Mouse (Mus musculus) embryo, embryonic 10 days (tissue): Measurements from ENCODE around the gene Tyw1.

Source experiments
- DNase-seq: peaks from one replicate; pipeline ENCODE4 v3.0.0-alpha.2; 2015; ENCODE audit warnings: low spot score

Tyw1 gene

DNA sequence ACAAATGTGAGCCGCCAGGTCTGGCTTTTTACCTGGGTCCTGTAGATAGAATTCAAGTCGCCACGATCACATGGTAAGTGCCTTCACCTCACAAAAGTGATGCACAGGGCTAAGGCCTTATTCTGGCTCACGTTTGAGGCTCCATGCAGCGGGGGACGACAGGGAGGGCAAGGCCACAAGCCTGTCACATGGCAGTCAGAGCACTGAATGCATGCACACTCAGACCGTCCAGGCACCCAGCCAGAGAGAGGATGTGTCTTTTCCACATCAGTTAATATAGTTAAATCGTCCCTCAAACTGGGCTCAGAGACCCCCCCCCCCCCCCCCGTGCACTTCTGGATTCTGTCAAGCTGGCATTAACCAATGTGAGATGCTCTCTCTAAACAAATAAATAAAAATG is 60.9 kb downstream of the Tyw1 start:
- no peak for DNase-seq

- DNase-seq: no peak
Measured at GRCm38 (mm10) chr5:130319783-130320182, 64.4 kb downstream of the Tyw1 start.

GRCm38 (mm10) chr5:130320485-130320884 is 65.1 kb downstream of the Tyw1 start:
- peak; percentile 25 for DNase-seq

GRCm38 (mm10) chr5:130325486-130325885 is 70.1 kb downstream of the Tyw1 start:
- no peak for DNase-seq

DNA sequence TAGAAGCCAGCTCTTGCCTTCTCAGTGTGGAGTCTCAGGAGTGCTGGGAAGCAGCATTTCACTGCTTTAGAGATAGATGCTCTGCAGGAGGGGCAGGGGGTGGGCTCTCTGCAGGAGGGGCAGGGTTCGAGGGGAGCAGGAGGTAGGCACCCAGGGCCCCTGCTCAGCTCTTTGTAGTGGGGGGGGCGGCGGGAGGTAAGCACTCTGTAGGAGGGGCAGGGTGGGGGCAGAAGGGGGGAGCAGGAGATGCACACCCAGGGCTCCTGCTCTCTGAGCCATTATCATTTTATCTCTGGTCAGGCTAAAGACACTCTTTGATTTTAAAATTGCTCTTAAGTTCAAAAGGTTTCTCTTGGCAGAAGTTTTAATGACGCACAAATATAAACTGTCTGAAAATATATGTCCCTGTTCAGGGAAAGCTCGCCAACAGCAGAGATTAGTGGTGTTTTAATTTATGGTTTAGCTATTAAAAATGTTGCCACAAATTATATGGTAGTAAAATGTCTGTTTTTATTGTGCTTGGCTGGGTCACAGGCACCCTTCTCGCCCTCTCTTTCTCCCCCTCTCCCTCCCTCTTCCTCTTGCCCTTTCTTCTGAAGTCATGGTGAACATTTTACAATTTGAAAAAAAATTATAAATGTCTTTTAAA is 72.3 kb downstream of the Tyw1 start:
- DNase-seq: no peak

DNA sequence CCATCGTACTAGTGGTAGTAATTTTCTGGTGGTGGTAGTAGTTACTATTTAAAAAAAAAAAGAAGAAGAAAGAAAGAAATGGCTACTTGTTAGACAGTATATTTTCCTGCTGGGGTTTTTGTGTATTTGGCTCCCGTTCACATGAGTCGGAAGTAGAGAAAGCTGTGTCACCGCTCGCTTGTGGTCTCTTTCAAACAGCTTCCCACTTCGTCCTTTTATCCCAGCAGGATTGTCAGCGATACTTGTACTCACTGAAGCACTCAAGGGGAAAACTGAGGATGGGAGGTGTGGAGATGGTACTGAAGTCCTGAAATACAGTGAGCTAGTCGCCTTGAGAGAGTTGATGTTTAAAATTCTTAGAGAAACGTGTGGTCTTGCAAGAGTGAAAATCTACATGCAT is 72.9 kb downstream of the Tyw1 start:
- no peak for DNase-seq

GRCm38 (mm10) chr5:130329889-130330288 is 74.5 kb downstream of the Tyw1 start:
- DNase-seq: no peak

GRCm38 (mm10) chr5:130330801-130331200 is 75.4 kb downstream of the Tyw1 start:
- no peak for DNase-seq

DNA sequence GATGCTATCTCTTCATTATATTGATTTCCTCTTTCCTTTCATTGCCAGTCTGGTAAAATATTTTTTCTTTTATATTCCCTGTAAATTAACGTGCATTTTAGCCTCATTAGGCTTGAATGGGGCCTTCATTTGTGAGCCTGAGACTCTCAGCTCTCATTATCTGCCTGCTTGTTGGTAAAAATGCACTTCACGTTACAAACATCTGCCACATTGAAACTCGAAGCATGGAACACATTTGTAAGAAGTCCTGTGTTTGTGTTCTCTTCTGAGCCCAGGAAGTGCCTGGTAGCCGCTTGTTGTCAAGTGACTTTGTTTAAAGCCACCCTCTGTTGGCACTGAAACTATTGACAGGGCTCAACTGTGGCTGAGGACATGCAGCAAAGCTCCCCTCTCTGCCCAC is 75.8 kb downstream of the Tyw1 start:
- no peak for DNase-seq

DNA sequence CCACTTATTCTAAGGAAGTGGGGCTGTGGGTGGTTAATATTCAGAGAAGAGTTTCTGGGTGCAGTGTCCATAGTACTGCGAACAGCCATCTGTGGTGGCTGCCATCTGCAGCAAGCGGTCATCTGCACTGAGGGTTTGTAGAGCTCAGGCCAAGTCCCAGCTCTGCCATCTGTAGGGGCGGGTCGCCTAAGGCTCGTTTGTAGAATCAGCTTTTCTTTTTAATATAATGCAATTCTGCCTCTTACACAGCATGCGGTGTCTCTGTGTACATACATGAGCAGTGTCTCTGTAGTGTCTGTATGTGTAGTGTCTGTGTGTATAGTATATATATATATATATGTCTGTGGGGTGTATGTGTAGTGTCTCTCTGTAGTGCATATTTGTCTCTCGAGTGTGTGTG is 78.1 kb downstream of the Tyw1 start:
- DNase-seq: no peak

DNA sequence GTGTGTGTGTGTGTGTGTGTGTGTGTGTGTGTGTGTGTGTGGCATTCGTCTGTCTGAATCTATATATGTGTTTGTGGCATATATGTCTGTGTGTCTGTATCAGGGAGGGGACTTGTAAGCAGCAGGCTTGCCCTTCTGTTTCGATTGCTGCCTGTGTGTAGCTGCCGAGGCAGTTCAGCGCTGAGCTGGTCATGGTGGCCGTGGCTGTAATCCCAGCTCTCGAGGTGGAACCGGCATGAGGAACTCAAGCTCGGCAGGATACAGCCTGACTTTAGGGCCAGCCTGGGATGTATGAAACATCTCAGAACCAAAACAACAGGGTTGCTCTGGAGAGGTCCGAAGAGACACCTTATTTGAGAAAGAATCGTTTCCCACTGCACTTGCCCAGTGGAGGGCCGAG is 78.6 kb downstream of the Tyw1 start:
- DNase-seq: no peak

DNA sequence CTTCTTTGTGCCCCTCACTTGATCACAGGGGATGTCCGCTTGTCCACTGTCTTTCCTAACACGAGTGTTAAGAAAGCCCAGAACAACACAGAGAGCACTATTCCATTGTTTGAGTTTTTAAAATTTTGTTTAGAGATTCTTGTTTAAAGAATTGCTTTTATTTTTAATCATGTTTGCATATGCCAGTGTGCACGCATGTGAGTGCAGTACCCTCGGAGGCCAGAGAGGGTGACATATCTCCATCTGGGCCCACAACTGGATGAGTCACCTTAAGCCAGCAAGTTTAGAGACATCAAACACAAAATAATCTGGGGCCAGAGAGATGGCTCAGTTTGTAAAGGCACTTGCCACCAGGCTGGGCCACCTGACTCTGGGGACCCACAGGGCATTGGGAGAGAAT is 80.0 kb downstream of the Tyw1 start:
- no peak for DNase-seq

GRCm38 (mm10) chr5:130340656-130341055 is 85.2 kb downstream of the Tyw1 start:
- DNase-seq: no peak

GRCm38 (mm10) chr5:130344999-130345398 is 89.6 kb downstream of the Tyw1 start:
- DNase-seq: no peak

- no peak for DNase-seq
Measured at GRCm38 (mm10) chr5:130345871-130346270, 90.5 kb downstream of the Tyw1 start.

DNA sequence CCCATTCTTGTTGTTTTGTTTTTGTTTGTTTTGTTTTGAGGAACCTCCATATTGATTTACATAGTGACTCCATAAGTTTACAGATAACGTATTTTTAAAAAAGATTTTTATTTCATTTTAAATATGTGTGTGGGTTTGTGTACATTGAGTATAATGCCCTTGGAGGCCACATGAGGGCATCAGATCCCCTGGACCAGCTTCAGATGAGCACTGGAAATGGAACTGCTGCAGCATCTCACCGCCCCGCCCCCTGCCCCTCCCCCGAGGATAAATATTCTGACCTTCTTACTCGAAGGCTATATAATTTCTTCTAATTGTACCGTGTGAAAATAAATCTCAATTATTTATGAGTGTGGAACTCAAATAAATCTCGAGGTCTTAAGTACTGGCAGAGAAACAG is 99.8 kb downstream of the Tyw1 start:
- DNase-seq: no peak

- no peak for DNase-seq
Measured at GRCm38 (mm10) chr5:130363111-130363510, 107.7 kb downstream of the Tyw1 start.

GRCm38 (mm10) chr5:130363773-130364172 is 108.4 kb downstream of the Tyw1 start:
- peak; percentile 57 for DNase-seq

DNA sequence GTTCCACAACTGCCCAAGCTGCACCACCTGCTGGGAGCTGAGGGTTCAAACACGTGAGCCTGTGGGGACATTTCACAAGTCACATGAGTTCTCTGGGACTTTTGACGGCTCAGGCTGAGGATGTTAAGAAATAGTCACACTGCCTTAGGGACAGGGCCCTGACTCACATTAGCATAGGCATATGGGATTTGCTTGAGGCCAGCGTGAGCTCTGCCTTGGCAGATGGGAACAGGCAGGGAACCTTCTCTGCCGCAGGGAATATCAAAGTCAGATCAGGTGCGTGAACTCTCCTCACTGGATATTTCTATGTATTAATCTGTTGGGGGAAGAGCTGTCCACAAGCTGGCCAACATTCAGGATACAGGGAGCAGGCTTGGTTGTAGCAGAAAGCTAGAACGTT is 112.8 kb downstream of the Tyw1 start:
- DNase-seq: no peak

DNA sequence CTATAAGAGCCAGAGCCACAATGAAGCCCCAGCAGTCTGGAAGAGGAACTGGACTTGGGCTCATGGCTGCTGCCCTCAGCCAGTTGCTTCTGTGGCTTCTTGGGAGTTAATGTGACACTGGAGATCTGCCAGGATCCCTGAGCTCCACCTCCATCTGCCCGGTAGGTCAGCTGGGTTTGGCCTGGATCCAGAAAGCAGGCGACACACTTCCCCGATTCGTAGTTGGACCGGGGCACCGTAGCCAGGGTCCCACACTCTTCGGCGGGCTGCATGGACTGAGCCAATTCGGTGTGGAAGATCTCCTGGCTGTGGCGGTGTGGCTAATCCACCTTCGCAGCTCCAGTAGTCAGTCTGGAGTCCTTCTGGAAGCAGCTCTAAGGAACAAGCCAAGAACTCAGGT is 113.8 kb downstream of the Tyw1 start, which contains the start of gene Caln1:
TSS of gene Caln1 (plus strand) at position 219 of the 400 bp plus-strand sequence.
- no peak for DNase-seq

GRCm38 (mm10) chr5:130375411-130375810 is 120.0 kb downstream of the Tyw1 start:
- no peak for DNase-seq

- peak; percentile 36 for DNase-seq
Measured at GRCm38 (mm10) chr5:130384222-130384912, 128.9 kb downstream of the Tyw1 start, which contains the start of gene A330070K13Rik. Gene A330070K13Rik, minus strand, starts transcription at chr5:130384631.

DNA sequence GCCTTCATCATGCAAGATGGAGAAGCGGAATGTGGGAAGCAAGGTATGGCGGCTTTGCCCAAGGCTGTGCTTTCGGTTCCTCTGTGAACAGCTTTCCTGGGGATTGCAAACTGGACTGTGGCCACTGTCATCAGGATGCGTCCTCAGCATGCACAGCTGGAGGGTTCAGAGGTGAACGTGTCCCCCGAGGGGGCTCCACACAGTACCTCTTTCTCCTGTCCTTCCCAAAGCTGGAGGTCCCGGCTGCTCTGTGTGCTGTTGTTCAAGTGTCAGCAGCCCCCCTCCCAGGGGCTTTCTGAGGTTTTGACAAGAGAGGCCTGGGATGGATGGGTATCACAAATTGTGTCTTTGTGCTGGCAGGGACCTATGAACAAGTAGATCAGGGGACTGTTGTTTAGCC is 131.0 kb downstream of the Tyw1 start:
- DNase-seq: peak; percentile 43
